Mouse (Mus musculus): ENCODE measurements around the gene Cep170b. TPM values are rescaled to one million over a fixed set of nuclear protein-coding genes. Genes with fewer than 3 reads are reported as not detected.

Cep170b gene
- total and polyA plus RNA-seq, 2 experiments from 2014 or later, result 2.4 to 17.6 TPM

- 91% methylated on average over 14 of the region's 14 CpGs for WGBS
- TF ChIP-seq CTCF (IDR thresholded peaks at IDR 0.05; ENCODE audit: low read depth) (no peak), EP300 (IDR thresholded peaks at IDR 0.05; ENCODE audit: low read depth) (no peak)
Measured at GRCm38 (mm10) chr12:112772306-112772705, 52.1 kb downstream of the Cep170b start.

DNA sequence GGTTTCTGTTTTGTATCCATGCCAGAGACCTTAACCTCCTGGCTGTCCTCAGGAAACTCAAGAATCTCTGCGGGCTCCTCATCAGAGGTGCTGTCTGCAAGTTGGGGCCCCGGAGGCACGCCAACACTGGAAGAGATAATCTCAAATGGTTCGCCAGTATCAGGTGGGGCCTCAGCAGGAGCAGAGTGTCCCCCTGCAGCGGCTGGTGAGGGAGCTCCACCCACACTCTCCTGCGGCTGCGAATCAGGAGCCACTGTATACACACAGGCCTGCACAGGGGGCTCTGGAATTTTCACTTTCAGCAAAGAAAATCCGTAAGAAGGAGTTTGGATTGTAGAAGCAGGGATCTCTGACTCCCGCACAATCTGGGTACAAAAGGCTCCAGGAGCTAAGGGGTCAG, 53.1 kb downstream of the Cep170b start:
- 0 out of 2 replicates have a peak, but pooled peaks cover 6% of the 10 kb centered on the region for H3K9me3 ChIP-seq (replicated peaks; ENCODE audit: control insufficient read depth, low read length)
- H3K4me2 ChIP-seq (ENCODE audit: low read depth, low read length), result peak overlapping the region; percentile 26; the same call in 1 of the 2 replicates
- no peaks in the 10 kb centered on the region for H3K4me1 ChIP-seq (ENCODE audit: control insufficient read depth, insufficient read depth)
- WGBS, result 17% methylated on average over 9 of the region's 9 CpGs
- no peak for DNase-seq (ENCODE audit: low spot score)
- H3K4me3 ChIP-seq (ENCODE audit: low read depth, low read length), result no peak overlapping the region
- no peaks in the 10 kb centered on the region; the same call in 1 of the 2 replicates for H3K27me3 ChIP-seq (ENCODE audit: control insufficient read depth, insufficient read depth, low read length)
- no peak for ATAC-seq (ENCODE audit: insufficient read depth, low read depth)
- no peak overlapping the region for H3K9ac ChIP-seq (replicated peaks; ENCODE audit: low read depth, low read length)
- H3K36me3 ChIP-seq (replicated peaks; ENCODE audit: control insufficient read depth, insufficient read depth, low read length), result no peaks in the 10 kb centered on the region
- no peak overlapping the region for H3K27ac ChIP-seq (ENCODE audit: low read depth)
- TF ChIP-seq CTCF (IDR thresholded peaks at IDR 0.05; ENCODE audit: low read depth) (no peak), EP300 (IDR thresholded peaks at IDR 0.05; ENCODE audit: low read depth) (no peak)

More at GRCm38 (mm10) chr12:112772306-112772705, 52.1 kb downstream of the Cep170b start:
- no peaks in the 10 kb centered on the region for H3K4me1 ChIP-seq (ENCODE audit: control insufficient read depth, insufficient read depth)
- DNase-seq (ENCODE audit: low spot score) (no peak), ATAC-seq (ENCODE audit: insufficient read depth, low read depth) (no peak)
- no peak overlapping the region for H3K27ac ChIP-seq (ENCODE audit: low read depth)
- no peak overlapping the region for H3K4me3 ChIP-seq (ENCODE audit: low read depth, low read length)
- H3K9ac ChIP-seq (replicated peaks; ENCODE audit: low read depth, low read length), result no peak overlapping the region
- H3K4me2 ChIP-seq (ENCODE audit: low read depth, low read length), result no peak overlapping the region
- H3K36me3 ChIP-seq (replicated peaks; ENCODE audit: control insufficient read depth, insufficient read depth, low read length), result no peaks in the 10 kb centered on the region
- H3K9me3 ChIP-seq (replicated peaks; ENCODE audit: control insufficient read depth, low read length), result 0 out of 2 replicates have a peak, but pooled peaks cover 6% of the 10 kb centered on the region
- no peaks in the 10 kb centered on the region; the same call in 1 of the 2 replicates for H3K27me3 ChIP-seq (ENCODE audit: control insufficient read depth, insufficient read depth, low read length)

DNA sequence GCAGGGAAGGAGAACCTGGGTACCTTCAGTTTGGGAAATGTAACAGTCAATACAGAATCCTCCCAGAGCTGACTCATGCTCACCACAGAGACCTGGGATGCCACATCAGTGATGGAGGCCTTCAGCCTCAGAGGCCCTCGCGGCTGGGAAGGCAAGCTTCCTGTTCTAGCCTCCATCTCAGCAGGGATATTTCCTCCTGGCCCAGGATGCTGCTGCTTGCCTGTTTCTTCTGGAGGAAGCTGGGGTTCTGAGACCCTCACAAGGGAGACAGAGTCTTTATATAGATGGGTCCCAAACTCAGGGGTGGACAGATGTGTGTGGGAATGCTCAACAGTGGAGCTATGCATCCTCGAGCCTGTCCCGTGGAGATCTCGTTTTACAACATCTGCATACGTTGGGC, 53.8 kb downstream of the Cep170b start:
- Histone ChIP-seq H3K27me3 (ENCODE audit: control insufficient read depth, insufficient read depth, low read length) (no peaks in the 10 kb centered on the region; the same call in 1 of the 2 replicates), H3K9ac (replicated peaks; ENCODE audit: low read depth, low read length) (no peak overlapping the region), H3K27ac (ENCODE audit: low read depth) (no peak overlapping the region), H3K36me3 (replicated peaks; ENCODE audit: control insufficient read depth, insufficient read depth, low read length) (no peaks in the 10 kb centered on the region), H3K4me2 (ENCODE audit: low read depth, low read length) (no peak overlapping the region), H3K4me3 (ENCODE audit: low read depth, low read length) (no peak overlapping the region), H3K4me1 (ENCODE audit: control insufficient read depth, insufficient read depth) (no peaks in the 10 kb centered on the region), H3K9me3 (replicated peaks; ENCODE audit: control insufficient read depth, low read length) (0 out of 2 replicates have a peak, but pooled peaks cover 6% of the 10 kb centered on the region)
- no peak for DNase-seq (ENCODE audit: low spot score)
- 71% methylated on average over 6 of the region's 6 CpGs for WGBS
- TF ChIP-seq CTCF (IDR thresholded peaks at IDR 0.05; ENCODE audit: low read depth), result no peak
- no peak for ATAC-seq (ENCODE audit: insufficient read depth, low read depth)

- H3K4me3 ChIP-seq (ENCODE audit: low read depth, low read length), result no peak overlapping the region
- H3K27me3 ChIP-seq (ENCODE audit: control insufficient read depth, insufficient read depth, low read length), result no peaks in the 10 kb centered on the region; the same call in 1 of the 2 replicates
- no peak overlapping the region for H3K9ac ChIP-seq (replicated peaks; ENCODE audit: low read depth, low read length)
- no peak overlapping the region for H3K4me2 ChIP-seq (ENCODE audit: low read depth, low read length)
- ATAC-seq (ENCODE audit: insufficient read depth, low read depth) (no peak), DNase-seq (ENCODE audit: low spot score) (no peak)
- no peaks in the 10 kb centered on the region for H3K36me3 ChIP-seq (replicated peaks; ENCODE audit: control insufficient read depth, insufficient read depth, low read length)
- 0 out of 2 replicates have a peak, but pooled peaks cover 6% of the 10 kb centered on the region for H3K9me3 ChIP-seq (replicated peaks; ENCODE audit: control insufficient read depth, low read length)
- H3K4me1 ChIP-seq (ENCODE audit: control insufficient read depth, insufficient read depth), result no peaks in the 10 kb centered on the region
- no peak overlapping the region for H3K27ac ChIP-seq (ENCODE audit: low read depth)
- TF ChIP-seq CTCF (IDR thresholded peaks at IDR 0.05; ENCODE audit: low read depth) (no peak), EP300 (IDR thresholded peaks at IDR 0.05; ENCODE audit: low read depth) (no peak)
- WGBS, result 89% methylated on average over 10 of the region's 10 CpGs
Measured at GRCm38 (mm10) chr12:112774481-112774880, 54.2 kb downstream of the Cep170b start.

DNA sequence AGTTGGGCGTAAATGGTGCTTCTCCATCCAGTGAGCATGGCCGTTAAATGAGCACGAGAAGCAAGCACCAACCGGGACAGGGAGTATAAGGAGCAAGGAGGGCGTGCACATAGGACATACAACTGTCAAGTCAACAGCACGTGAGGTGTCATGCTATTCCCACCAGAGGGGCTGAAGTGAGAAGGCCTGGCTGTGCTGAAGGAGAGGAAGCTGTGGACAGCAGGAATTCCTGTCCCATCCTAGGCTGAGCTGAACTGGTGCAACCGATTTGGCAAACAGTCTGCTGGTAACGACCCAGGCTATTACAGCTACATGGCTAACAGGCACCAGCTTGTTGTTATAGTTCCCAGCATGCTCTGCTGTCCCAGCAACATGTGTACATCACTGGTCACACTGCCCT, 70.8 kb downstream of the Cep170b start:
- Histone ChIP-seq H3K36me3 (replicated peaks; ENCODE audit: control insufficient read depth, insufficient read depth, low read length) (no peaks in the 10 kb centered on the region), H3K4me1 (ENCODE audit: control insufficient read depth, insufficient read depth) (peaks cover 30% of the 10 kb centered on the region), H3K9ac (replicated peaks; ENCODE audit: low read depth, low read length) (no peak overlapping the region), H3K4me2 (ENCODE audit: low read depth, low read length) (no peak overlapping the region), H3K27me3 (ENCODE audit: control insufficient read depth, insufficient read depth, low read length) (0 out of 2 replicates have a peak, but pooled peaks cover 5% of the 10 kb centered on the region), H3K9me3 (replicated peaks; ENCODE audit: control insufficient read depth, low read length) (no peaks in the 10 kb centered on the region), H3K27ac (ENCODE audit: low read depth) (no peak overlapping the region), H3K4me3 (ENCODE audit: low read depth, low read length) (no peak overlapping the region)
- no peak for ATAC-seq (ENCODE audit: insufficient read depth, low read depth)
- no peak for DNase-seq (ENCODE audit: low spot score)
- WGBS, result 66% methylated on average over 8 of the region's 8 CpGs
- no peak for TF ChIP-seq CTCF (IDR thresholded peaks at IDR 0.05; ENCODE audit: low read depth)
- no peak for TF ChIP-seq EP300 (IDR thresholded peaks at IDR 0.05; ENCODE audit: low read depth)

Measured in heart, postnatal 0 days (tissue).